Mouse (Mus musculus): ENCODE results near the gene Rps5. TPM values are rescaled to one million over a fixed set of nuclear protein-coding genes. Genes with fewer than 3 reads are reported as not detected.

Gene Rps5
- polyA plus RNA-seq, 1 experiment from 2014 or later: 564 TPM

DNA sequence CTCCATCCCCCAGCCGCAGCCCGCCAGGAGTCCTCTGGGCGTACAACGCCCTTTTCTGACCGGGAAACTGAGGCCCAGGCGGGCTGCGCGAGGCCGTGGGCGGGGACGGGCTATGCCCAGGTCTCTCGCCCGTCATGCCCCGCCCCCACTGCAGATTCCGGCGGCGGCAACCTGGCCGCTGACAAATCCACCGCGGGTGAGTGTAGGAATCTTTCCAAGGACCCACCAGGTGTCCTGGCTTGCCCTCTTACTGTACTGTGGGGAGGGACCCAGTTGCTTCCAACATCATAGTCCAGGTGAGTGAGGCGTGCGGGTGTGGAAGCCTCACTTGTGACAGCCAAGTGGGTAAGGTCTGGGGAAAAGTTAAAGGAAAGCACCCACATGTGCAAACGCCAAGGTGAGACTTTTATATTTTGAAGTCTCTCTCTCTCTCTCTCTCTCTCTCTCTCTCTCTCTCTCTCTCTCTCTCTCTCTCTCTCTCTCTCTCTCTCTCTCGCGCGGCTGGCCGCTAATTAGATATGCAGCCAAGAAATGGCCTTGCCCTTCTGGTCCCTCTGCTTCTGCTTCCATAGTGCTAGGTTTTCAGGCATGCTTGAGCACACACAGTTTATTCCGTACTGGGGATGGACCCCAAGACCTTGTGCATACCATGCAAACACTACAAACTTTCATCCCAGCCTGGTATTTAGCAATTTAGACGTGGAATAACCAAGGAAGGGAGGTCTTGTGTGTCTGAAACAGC, 44.2 kb downstream of the Rps5 start:
- no peaks in the 10 kb centered on the region for H3K9me3 ChIP-seq (ENCODE audit: control insufficient read depth, low read length)
- ATAC-seq: peak; percentile 51
- H3K4me1 ChIP-seq (ENCODE audit: control insufficient read depth, insufficient read depth, low read depth, low read length): peaks cover 12% of the 10 kb centered on the region
- H3K27me3 ChIP-seq (replicated peaks; ENCODE audit: control insufficient read depth, insufficient read depth, low read length): no peaks in the 10 kb centered on the region
- H3K36me3 ChIP-seq (ENCODE audit: control insufficient read depth, insufficient read depth, low read length): peaks cover 19% of the 10 kb centered on the region
- under 1% methylated on average over 29 of the region's 29 CpGs for WGBS
- peak overlapping the region; percentile 67 for H3K4me2 ChIP-seq (ENCODE audit: low read length)
- H3K4me3 ChIP-seq (ENCODE audit: low read length): peak overlapping the region; percentile 82
- H3K9ac ChIP-seq (ENCODE audit: low read depth, low read length): peak overlapping the region; percentile 92
- peak overlapping the region; percentile 89 for H3K27ac ChIP-seq (ENCODE audit: low read depth, low read length)

- Histone ChIP-seq H3K27me3 (replicated peaks; ENCODE audit: control insufficient read depth, insufficient read depth, low read length) (no peaks in the 10 kb centered on the region), H3K27ac (ENCODE audit: low read depth, low read length) (no peak overlapping the region), H3K4me3 (ENCODE audit: low read length) (no peak overlapping the region), H3K9me3 (ENCODE audit: control insufficient read depth, low read length) (no peaks in the 10 kb centered on the region), H3K36me3 (ENCODE audit: control insufficient read depth, insufficient read depth, low read length) (peaks cover 27% of the 10 kb centered on the region), H3K9ac (ENCODE audit: low read depth, low read length) (no peak overlapping the region), H3K4me2 (ENCODE audit: low read length) (no peak overlapping the region), H3K4me1 (ENCODE audit: control insufficient read depth, insufficient read depth, low read depth, low read length) (peaks cover 11% of the 10 kb centered on the region)
- WGBS: 94% methylated on average over 25 of the region's 25 CpGs
- ATAC-seq: no peak
Measured at GRCm38 (mm10) chr7:12970906-12971305, 48.8 kb downstream of the Rps5 start.

Other genes with a start within 250 kb of the Rps5 start
- gene Vmn2r55, start 237.3 kb upstream of the Rps5 start, polyA plus RNA-seq (2015; fragmentation: Nextera tagmentation; extraction: Ambion mirVana): not detected in 2 replicates
- gene Vmn2r56, start 187.3 kb upstream of the Rps5 start, polyA plus RNA-seq (2015; fragmentation: Nextera tagmentation; extraction: Ambion mirVana): 0.03 TPM in 1 of 2 replicates, not detected in the other
- 35.3 and 36.2 TPM in 2 replicates for gene Zscan18, start 118.7 kb upstream of the Rps5 start, polyA plus RNA-seq (2015; fragmentation: Nextera tagmentation; extraction: Ambion mirVana)
- 23.8 and 31.0 TPM in 2 replicates for gene Zfp329, start 103.4 kb upstream of the Rps5 start, polyA plus RNA-seq (2015; fragmentation: Nextera tagmentation; extraction: Ambion mirVana)
- gene Zfp110, start 87.5 kb upstream of the Rps5 start, polyA plus RNA-seq (2015; fragmentation: Nextera tagmentation; extraction: Ambion mirVana): 24.7 and 30.6 TPM in 2 replicates
- 6.8 and 7.1 TPM in 2 replicates for gene Zfp128, start 41.1 kb upstream of the Rps5 start, polyA plus RNA-seq (2015; fragmentation: Nextera tagmentation; extraction: Ambion mirVana)
- gene Zscan22, start 24.5 kb upstream of the Rps5 start, polyA plus RNA-seq (2015; fragmentation: Nextera tagmentation; extraction: Ambion mirVana): 10.4 and 13.1 TPM in 2 replicates
- gene Rnf225, start 5.1 kb downstream of the Rps5 start, polyA plus RNA-seq (2015; fragmentation: Nextera tagmentation; extraction: Ambion mirVana): 1.2 and 1.3 TPM in 2 replicates
- gene Zfp324, start 43.5 kb downstream of the Rps5 start, polyA plus RNA-seq (2015; fragmentation: Nextera tagmentation; extraction: Ambion mirVana): 11.9 and 13.5 TPM in 2 replicates
- gene Zfp446, start 55.6 kb downstream of the Rps5 start, polyA plus RNA-seq (2015; fragmentation: Nextera tagmentation; extraction: Ambion mirVana): 11.9 and 12.4 TPM in 2 replicates
- gene Slc27a5, start 75.9 kb downstream of the Rps5 start, polyA plus RNA-seq (2015; fragmentation: Nextera tagmentation; extraction: Ambion mirVana): 0.38 and 0.46 TPM in 2 replicates
- gene Trim28, start 76.8 kb downstream of the Rps5 start, polyA plus RNA-seq (2015; fragmentation: Nextera tagmentation; extraction: Ambion mirVana): 165 and 195 TPM in 2 replicates
- gene Zbtb45, start 87.7 kb downstream of the Rps5 start, polyA plus RNA-seq (2015; fragmentation: Nextera tagmentation; extraction: Ambion mirVana): 38.3 and 41.4 TPM in 2 replicates
- 174 TPM in 2 replicates for gene Chmp2a, start 112.5 kb downstream of the Rps5 start, polyA plus RNA-seq (2015; fragmentation: Nextera tagmentation; extraction: Ambion mirVana)
- 41.3 and 64.6 TPM in 2 replicates for gene Ube2m, start 116.0 kb downstream of the Rps5 start, polyA plus RNA-seq (2015; fragmentation: Nextera tagmentation; extraction: Ambion mirVana)
- gene Mzf1, start 132.5 kb downstream of the Rps5 start, polyA plus RNA-seq (2015; fragmentation: Nextera tagmentation; extraction: Ambion mirVana): 9.3 and 9.7 TPM in 2 replicates
- gene Vmn1r85, start 172.9 kb downstream of the Rps5 start, polyA plus RNA-seq (2015; fragmentation: Nextera tagmentation; extraction: Ambion mirVana): 0.34 TPM in 2 replicates
- not detected in 2 replicates for gene Vmn1r86, start 197.6 kb downstream of the Rps5 start, polyA plus RNA-seq (2015; fragmentation: Nextera tagmentation; extraction: Ambion mirVana)
- not detected in 2 replicates for gene Vmn1r87, start 217.9 kb downstream of the Rps5 start, polyA plus RNA-seq (2015; fragmentation: Nextera tagmentation; extraction: Ambion mirVana)
- gene Vmn1r88, start 237.3 kb downstream of the Rps5 start, polyA plus RNA-seq (2015; fragmentation: Nextera tagmentation; extraction: Ambion mirVana): not detected in 2 replicates

All from hindbrain, embryonic 16.5 days (tissue).